Mouse (Mus musculus): Measurements from ENCODE around the gene Sergef. TPM values are rescaled to one million over a fixed set of nuclear protein-coding genes. Genes with fewer than 3 reads are reported as not detected.

Gene Sergef
- polyA plus RNA-seq, 1 experiment, result 8.6 TPM

- TF ChIP-seq CTCF (IDR thresholded peaks at IDR 0.05; ENCODE audit: control insufficient read depth, insufficient read depth, insufficient read length) (no peak), CEBPB (IDR thresholded peaks at IDR 0.05; ENCODE audit: low read depth) (no peak), MAX (IDR thresholded peaks at IDR 0.05) (no peak), USF1 (IDR thresholded peaks at IDR 0.05; ENCODE audit: low read depth) (no peak)
- Histone ChIP-seq H3ac (ENCODE audit: control insufficient read depth, insufficient read length, low read depth) (no peak overlapping the region), H3K36me3 (ENCODE audit: control insufficient read depth, insufficient read depth) (no peaks in the 10 kb centered on the region), H3K27me3 (ENCODE audit: control insufficient read depth, insufficient read depth, insufficient read length) (no peaks in the 10 kb centered on the region), H3K79me3 (ENCODE audit: low read depth) (no peaks in the 10 kb centered on the region), H3K4me3 (ENCODE audit: insufficient read depth, poor library complexity, severe bottlenecking) (no peak overlapping the region), H3K79me2 (ENCODE audit: control insufficient read depth, insufficient read depth) (no peaks in the 10 kb centered on the region)
Observed at GRCm38 (mm10) chr7:46607031-46607426, 32.6 kb downstream of the Sergef start.

- Histone ChIP-seq H3K79me3 (ENCODE audit: low read depth) (no peaks in the 10 kb centered on the region), H3K36me3 (ENCODE audit: control insufficient read depth, insufficient read depth) (no peaks in the 10 kb centered on the region), H3ac (ENCODE audit: control insufficient read depth, insufficient read length, low read depth) (no peak overlapping the region), H3K4me3 (ENCODE audit: insufficient read depth, poor library complexity, severe bottlenecking) (no peak overlapping the region), H3K79me2 (ENCODE audit: control insufficient read depth, insufficient read depth) (no peaks in the 10 kb centered on the region), H3K27me3 (ENCODE audit: control insufficient read depth, insufficient read depth, insufficient read length) (no peaks in the 10 kb centered on the region)
- TF ChIP-seq FOSL1 (IDR thresholded peaks at IDR 0.05; ENCODE audit: insufficient read depth, low read length, poor library complexity, severe bottlenecking) (no peak), MYOD1 (IDR thresholded peaks at IDR 0.05; ENCODE audit: control insufficient read depth, insufficient read length, low read depth) (no peak), CTCF (IDR thresholded peaks at IDR 0.05; ENCODE audit: control insufficient read depth, insufficient read depth, insufficient read length) (peak; percentile 98), USF1 (IDR thresholded peaks at IDR 0.05; ENCODE audit: low read depth) (no peak)
Observed at GRCm38 (mm10) chr7:46606391-46607030, 33.1 kb downstream of the Sergef start.

- TF ChIP-seq MAX (IDR thresholded peaks at IDR 0.05), result no peak
- TF ChIP-seq CTCF (IDR thresholded peaks at IDR 0.05; ENCODE audit: control insufficient read depth, insufficient read depth, insufficient read length), result no peak
- TF ChIP-seq CEBPB (IDR thresholded peaks at IDR 0.05; ENCODE audit: low read depth), result no peak
- no peak for TF ChIP-seq MYOG (IDR thresholded peaks at IDR 0.05; ENCODE audit: control insufficient read depth, extremely low read depth, insufficient read length)
- TF ChIP-seq USF1 (IDR thresholded peaks at IDR 0.05; ENCODE audit: low read depth), result no peak
- H3K79me2 ChIP-seq (ENCODE audit: control insufficient read depth, insufficient read depth), result no peaks in the 10 kb centered on the region
- H3K79me3 ChIP-seq (ENCODE audit: low read depth), result no peaks in the 10 kb centered on the region
- no peaks in the 10 kb centered on the region for H3K27me3 ChIP-seq (ENCODE audit: control insufficient read depth, insufficient read depth, insufficient read length)
- H3K36me3 ChIP-seq (ENCODE audit: control insufficient read depth, insufficient read depth), result no peaks in the 10 kb centered on the region
- H3K4me3 ChIP-seq (ENCODE audit: insufficient read depth, poor library complexity, severe bottlenecking), result no peak overlapping the region
- H3ac ChIP-seq (ENCODE audit: control insufficient read depth, insufficient read length, low read depth), result no peak overlapping the region
Observed at GRCm38 (mm10) chr7:46603051-46603450, 36.6 kb downstream of the Sergef start.

GRCm38 (mm10) chr7:46602079-46602478 lies 37.5 kb downstream of the Sergef start:
- Histone ChIP-seq H3K27me3 (ENCODE audit: control insufficient read depth, insufficient read depth, insufficient read length) (no peaks in the 10 kb centered on the region), H3ac (ENCODE audit: control insufficient read depth, insufficient read length, low read depth) (no peak overlapping the region), H3K79me2 (ENCODE audit: control insufficient read depth, insufficient read depth) (no peaks in the 10 kb centered on the region), H3K79me3 (ENCODE audit: low read depth) (no peaks in the 10 kb centered on the region), H3K36me3 (ENCODE audit: control insufficient read depth, insufficient read depth) (no peaks in the 10 kb centered on the region), H3K4me3 (ENCODE audit: insufficient read depth, poor library complexity, severe bottlenecking) (no peak overlapping the region)
- TF ChIP-seq CTCF (IDR thresholded peaks at IDR 0.05; ENCODE audit: control insufficient read depth, insufficient read depth, insufficient read length), result no peak
- no peak for TF ChIP-seq USF1 (IDR thresholded peaks at IDR 0.05; ENCODE audit: low read depth)
- TF ChIP-seq CEBPB (IDR thresholded peaks at IDR 0.05; ENCODE audit: low read depth), result no peak
- no peak for TF ChIP-seq MYOG (IDR thresholded peaks at IDR 0.05; ENCODE audit: control insufficient read depth, extremely low read depth, insufficient read length)
- TF ChIP-seq MYOD1 (IDR thresholded peaks at IDR 0.05; ENCODE audit: control insufficient read depth, insufficient read length, low read depth), result no peak
- TF ChIP-seq FOSL1 (IDR thresholded peaks at IDR 0.05; ENCODE audit: insufficient read depth, low read length, poor library complexity, severe bottlenecking), result no peak

DNA sequence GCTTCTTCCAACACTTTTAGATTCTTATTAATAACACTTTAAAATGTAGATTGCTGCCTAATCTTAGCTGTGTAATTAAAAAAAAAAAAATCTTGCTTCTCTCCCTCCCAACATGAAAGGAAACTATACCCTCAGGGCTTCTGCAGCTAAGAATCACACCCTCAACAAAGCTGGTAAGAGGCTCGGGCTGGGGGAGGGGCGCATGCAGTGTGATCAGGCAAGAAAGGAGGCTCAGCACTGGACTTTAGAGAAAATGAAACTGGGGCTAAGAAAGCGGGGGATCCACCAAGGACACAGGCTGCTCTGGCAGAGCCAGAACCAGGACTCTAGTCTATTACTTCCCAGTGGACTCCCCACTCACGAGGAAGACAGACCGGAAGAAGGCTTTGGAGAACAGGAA lies 38.5 kb downstream of the Sergef start:
- no peaks in the 10 kb centered on the region for H3K79me2 ChIP-seq (ENCODE audit: control insufficient read depth, insufficient read depth)
- no peak overlapping the region for H3ac ChIP-seq (ENCODE audit: control insufficient read depth, insufficient read length, low read depth)
- no peak for TF ChIP-seq CTCF (IDR thresholded peaks at IDR 0.05; ENCODE audit: control insufficient read depth, insufficient read depth, insufficient read length)
- no peak for TF ChIP-seq MYOG (IDR thresholded peaks at IDR 0.05; ENCODE audit: control insufficient read depth, extremely low read depth, insufficient read length)
- TF ChIP-seq FOSL1 (IDR thresholded peaks at IDR 0.05; ENCODE audit: insufficient read depth, low read length, poor library complexity, severe bottlenecking), result no peak
- no peak for TF ChIP-seq MYOD1 (IDR thresholded peaks at IDR 0.05; ENCODE audit: control insufficient read depth, insufficient read length, low read depth)
- TF ChIP-seq MAX (IDR thresholded peaks at IDR 0.05), result no peak
- TF ChIP-seq CEBPB (IDR thresholded peaks at IDR 0.05; ENCODE audit: low read depth), result no peak
- TF ChIP-seq USF1 (IDR thresholded peaks at IDR 0.05; ENCODE audit: low read depth), result no peak
- H3K4me3 ChIP-seq (ENCODE audit: insufficient read depth, poor library complexity, severe bottlenecking), result no peak overlapping the region
- H3K79me3 ChIP-seq (ENCODE audit: low read depth), result no peaks in the 10 kb centered on the region
- H3K27me3 ChIP-seq (ENCODE audit: control insufficient read depth, insufficient read depth, insufficient read length), result no peaks in the 10 kb centered on the region
- H3K36me3 ChIP-seq (ENCODE audit: control insufficient read depth, insufficient read depth), result no peaks in the 10 kb centered on the region

GRCm38 (mm10) chr7:46597006-46597405 lies 42.6 kb downstream of the Sergef start:
- Histone ChIP-seq H3K79me2 (ENCODE audit: control insufficient read depth, insufficient read depth) (no peaks in the 10 kb centered on the region), H3K27me3 (ENCODE audit: control insufficient read depth, insufficient read depth, insufficient read length) (no peaks in the 10 kb centered on the region), H3K4me3 (ENCODE audit: insufficient read depth, poor library complexity, severe bottlenecking) (no peak overlapping the region), H3K79me3 (ENCODE audit: low read depth) (no peaks in the 10 kb centered on the region), H3K36me3 (ENCODE audit: control insufficient read depth, insufficient read depth) (no peaks in the 10 kb centered on the region), H3ac (ENCODE audit: control insufficient read depth, insufficient read length, low read depth) (no peak overlapping the region)
- TF ChIP-seq USF1 (IDR thresholded peaks at IDR 0.05; ENCODE audit: low read depth) (no peak), FOSL1 (IDR thresholded peaks at IDR 0.05; ENCODE audit: insufficient read depth, low read length, poor library complexity, severe bottlenecking) (no peak), CTCF (IDR thresholded peaks at IDR 0.05; ENCODE audit: control insufficient read depth, insufficient read depth, insufficient read length) (no peak)

All from C2C12 (cell line).